Mouse (Mus musculus): ENCODE data around the gene Tet3. TPM values are rescaled to one million over a fixed set of nuclear protein-coding genes. Genes with fewer than 3 reads are reported as not detected.
"Not testable (repeated sequence)": the region's sequence is repeated elsewhere in the genome, so short reads cannot be mapped to it uniquely, and the experiment has no call there.

The Tet3 gene
- total RNA-seq, 2 experiments from 2014 or later: 32.6 to 40.8 TPM

- intact Hi-C loops (cut with DNase I): loop anchor here (5.0 kb wide), 1 partner anchor 221 kb away; the partner anchor contains the start of gene Stambp
- no peak for DNase-seq (ENCODE audit: low spot score)
These were observed 108.0 kb downstream of the Tet3 start for GRCm38 (mm10) chr6:83350851-83351405.

GRCm38 (mm10) chr6:83350172-83350571 lies 108.7 kb downstream of the Tet3 start:
- intact Hi-C loops (cut with DNase I): loop anchor here (5.0 kb wide), 1 partner anchor 222 kb away; the partner anchor contains the start of gene Stambp
- no peak for DNase-seq (ENCODE audit: low spot score)

GRCm38 (mm10) chr6:83349274-83349958 lies 109.5 kb downstream of the Tet3 start:
- peak; percentile 76 for DNase-seq (ENCODE audit: low spot score)
- intact Hi-C loops (cut with DNase I): no loop called here

GRCm38 (mm10) chr6:83348873-83349272 lies 110.0 kb downstream of the Tet3 start, which contains the start of gene Bola3:
Bola3 (plus strand) TSS chr6:83349147.
- intact Hi-C loops (cut with DNase I): no loop called here
- DNase-seq (ENCODE audit: low spot score): no peak

GRCm38 (mm10) chr6:83347916-83348315 lies 111.0 kb downstream of the Tet3 start:
- intact Hi-C loops (cut with DNase I): no loop called here
- no peak for DNase-seq (ENCODE audit: low spot score)

- intact Hi-C loops (cut with DNase I); DNase-seq (ENCODE audit: low spot score): not testable (repeated sequence)
These were observed 113.6 kb downstream of the Tet3 start for GRCm38 (mm10) chr6:83345285-83345684.

GRCm38 (mm10) chr6:83342957-83343356 lies 115.9 kb downstream of the Tet3 start:
- intact Hi-C loops (cut with DNase I): no loop called here
- DNase-seq (ENCODE audit: low spot score): no peak

GRCm38 (mm10) chr6:83341387-83341786 lies 117.5 kb downstream of the Tet3 start:
- no peak for DNase-seq (ENCODE audit: low spot score)
- intact Hi-C loops (cut with DNase I): no loop called here

GRCm38 (mm10) chr6:83327591-83328190 lies 131.2 kb downstream of the Tet3 start:
- intact Hi-C loops (cut with DNase I): no loop called here
- DNase-seq (ENCODE audit: low spot score): no peak

GRCm38 (mm10) chr6:83326761-83327160 lies 132.1 kb downstream of the Tet3 start:
- no peak for DNase-seq (ENCODE audit: low spot score)
- intact Hi-C loops (cut with DNase I): no loop called here

- intact Hi-C loops (cut with DNase I): no loop called here
- no peak for DNase-seq (ENCODE audit: low spot score)
These were observed 132.5 kb downstream of the Tet3 start for GRCm38 (mm10) chr6:83326394-83326736.

- intact Hi-C loops (cut with DNase I): no loop called here
- DNase-seq (ENCODE audit: low spot score): peak; percentile 90
These were observed 133.1 kb downstream of the Tet3 start, which contains the start of the genes Mthfd2 and Mob1a for GRCm38 (mm10) chr6:83325525-83326393. Mthfd2 (minus strand) TSS chr6:83325908. Mob1a (plus strand) TSS chr6:83326016.

- intact Hi-C loops (cut with DNase I): no loop called here
- DNase-seq (ENCODE audit: low spot score): no peak
These were observed 135.0 kb downstream of the Tet3 start for GRCm38 (mm10) chr6:83323652-83324419.

GRCm38 (mm10) chr6:83322794-83323193 lies 136.1 kb downstream of the Tet3 start:
- intact Hi-C loops (cut with DNase I): no loop called here
- DNase-seq (ENCODE audit: low spot score): no peak

GRCm38 (mm10) chr6:83321927-83322326 lies 137.0 kb downstream of the Tet3 start:
- no peak for DNase-seq (ENCODE audit: low spot score)
- intact Hi-C loops (cut with DNase I): no loop called here

GRCm38 (mm10) chr6:83317108-83317741 lies 141.7 kb downstream of the Tet3 start:
- intact Hi-C loops (cut with DNase I): no loop called here
- peak; percentile 88 for DNase-seq (ENCODE audit: low spot score)

- no peak for DNase-seq (ENCODE audit: low spot score)
- intact Hi-C loops (cut with DNase I): no loop called here
These were observed 142.9 kb downstream of the Tet3 start for GRCm38 (mm10) chr6:83316022-83316421.

GRCm38 (mm10) chr6:83315293-83315692 lies 143.6 kb downstream of the Tet3 start:
- DNase-seq (ENCODE audit: low spot score): no peak
- intact Hi-C loops (cut with DNase I): no loop called here

- no peak for DNase-seq (ENCODE audit: low spot score)
- intact Hi-C loops (cut with DNase I): no loop called here
These were observed 146.4 kb downstream of the Tet3 start for GRCm38 (mm10) chr6:83312514-83312913.

All from heart, postnatal 25 days (tissue).